Mouse (Mus musculus) cerebellum, postnatal 36 days (tissue): ENCODE data around the gene Mroh3.

Experiments
- DNase-seq, 2 experiments: peaks; one replicate each; pipeline ENCODE4 v3.0.0; 2021 to 2022; ENCODE audit warnings: mixed read lengths in 2 of 2

Gene Mroh3

DNA sequence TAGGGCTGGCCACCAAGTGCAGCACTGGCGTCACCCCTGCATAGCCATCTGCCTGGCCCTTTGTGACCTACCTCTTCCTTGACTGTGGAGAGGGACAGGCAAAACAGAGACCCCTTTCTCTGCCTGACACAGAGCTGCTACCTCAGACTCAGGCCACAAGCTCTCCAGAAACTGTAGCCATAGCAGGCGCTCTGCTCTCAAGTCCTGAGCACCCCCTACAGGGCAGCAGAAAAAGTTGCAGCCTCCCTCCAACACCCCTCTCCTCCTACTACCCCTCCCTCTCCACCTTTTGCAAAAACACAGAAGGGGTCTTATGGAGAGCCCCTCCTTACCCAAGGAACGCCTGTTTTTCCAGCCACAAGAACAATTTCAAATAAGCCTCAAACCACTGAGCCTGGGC is at the start of gene Mroh3:
Gene Mroh3, minus strand, starts transcription at position 26 of the 400 bp plus-strand sequence.
- DNase-seq: no peak

DNA sequence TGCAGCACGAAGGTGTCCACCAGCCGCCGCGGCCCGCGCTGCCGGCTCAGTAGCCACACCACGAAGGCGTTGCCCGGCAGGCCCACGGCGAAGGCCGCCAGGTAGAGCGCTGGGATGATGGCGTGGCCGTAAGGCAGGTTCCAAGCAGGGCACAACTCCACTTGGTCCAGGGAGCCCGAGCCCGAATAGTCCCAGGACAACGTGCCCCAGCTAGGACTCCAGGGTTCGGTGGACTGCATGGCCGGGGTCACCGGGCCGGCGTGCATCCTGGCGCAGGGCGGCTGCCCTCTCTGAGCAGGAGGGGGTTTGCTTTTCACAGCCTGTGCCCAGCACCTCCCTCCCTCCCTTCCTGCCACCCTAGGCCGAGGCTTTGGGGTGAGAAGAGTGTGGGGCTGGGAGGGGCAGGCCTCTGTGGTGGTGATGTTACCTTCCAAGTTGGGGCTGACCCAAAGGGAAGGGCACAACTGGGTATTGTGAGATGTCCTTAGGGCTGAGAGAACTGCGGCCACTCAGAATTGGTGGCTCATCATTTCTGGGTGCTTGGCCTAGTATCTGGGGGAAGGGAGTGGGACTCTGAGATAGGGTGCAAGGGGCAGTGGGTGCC is 48.1 kb upstream of the Mroh3 start, which contains the start of gene Gpr25:
Gene Gpr25, minus strand, starts transcription at position 239 of the 604 bp plus-strand sequence.
- DNase-seq: no peak

DNA sequence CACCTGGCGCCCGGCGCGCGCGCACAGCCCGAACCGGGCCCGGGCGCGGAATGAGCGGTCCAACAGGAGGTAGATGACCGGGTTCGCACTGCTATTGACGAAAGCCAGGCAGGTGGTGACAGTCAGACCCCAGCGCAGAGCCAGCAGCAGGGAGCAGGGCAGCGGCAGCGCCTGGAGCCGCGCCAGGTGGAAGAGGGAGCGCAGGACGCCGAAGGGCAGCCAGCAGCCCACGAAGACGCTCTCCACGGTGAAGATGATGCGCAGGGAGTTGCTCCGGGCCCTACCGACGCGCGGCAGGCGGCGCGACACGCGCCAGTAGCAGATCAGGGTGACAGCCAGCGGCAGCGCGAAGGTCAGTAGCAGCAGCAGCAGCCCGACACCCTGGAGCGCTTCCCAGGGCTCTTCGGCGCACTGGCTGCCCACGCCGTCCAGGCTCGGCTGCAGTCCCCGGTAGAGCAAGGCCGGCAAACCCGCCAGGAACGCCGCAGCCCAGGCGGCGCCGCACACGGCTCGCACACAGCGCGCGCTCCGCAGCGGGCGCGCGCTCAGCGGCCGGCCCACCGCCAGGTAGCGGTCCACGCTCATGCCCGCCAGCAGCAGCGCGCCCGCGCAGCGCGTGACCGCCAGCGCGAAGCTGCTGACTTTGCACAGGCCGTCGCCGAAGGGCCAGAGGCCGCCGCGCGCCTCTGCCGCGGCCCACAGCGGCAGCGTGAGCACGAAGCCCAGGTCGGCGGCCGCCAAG is 47.4 kb upstream of the Mroh3 start:
- peak; percentile 83 to 89 for DNase-seq

DNA sequence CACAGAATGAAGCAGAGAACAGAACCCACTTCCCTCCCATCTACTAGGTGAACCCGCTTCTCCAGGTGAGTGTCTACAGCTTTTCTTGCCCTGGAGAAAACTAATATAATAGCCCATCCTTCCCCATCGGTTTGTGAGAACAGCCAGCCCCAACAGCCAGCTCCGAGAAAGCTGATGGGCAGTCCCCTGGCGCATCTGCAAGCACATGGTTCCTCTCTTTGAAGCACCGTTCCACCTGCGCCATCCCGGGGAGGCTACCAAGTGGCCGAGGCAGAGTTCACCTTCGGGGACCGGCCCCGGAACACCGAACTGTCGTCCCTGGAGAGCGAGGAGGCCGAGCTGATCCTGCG is 46.9 kb upstream of the Mroh3 start:
- no peak for DNase-seq

DNA sequence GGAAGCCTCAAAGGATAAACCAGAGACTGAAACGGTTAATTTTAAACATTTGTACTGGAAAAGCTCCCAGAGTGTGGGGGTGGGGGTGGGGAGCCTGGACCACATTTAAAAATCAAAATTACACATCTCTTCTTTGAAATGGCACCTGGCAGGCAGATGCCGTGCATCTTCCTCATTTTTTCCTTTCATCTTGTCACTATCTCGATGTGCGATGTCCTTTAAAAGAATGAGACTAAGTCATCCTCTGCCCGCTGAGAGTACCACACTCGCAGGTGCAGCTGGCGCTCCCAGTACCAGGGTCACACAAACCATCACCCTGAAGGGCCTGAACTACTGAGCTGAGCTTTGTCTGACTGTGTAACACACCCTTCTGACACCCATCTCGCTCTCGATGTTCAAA is 45.9 kb upstream of the Mroh3 start:
- DNase-seq: no peak

DNA sequence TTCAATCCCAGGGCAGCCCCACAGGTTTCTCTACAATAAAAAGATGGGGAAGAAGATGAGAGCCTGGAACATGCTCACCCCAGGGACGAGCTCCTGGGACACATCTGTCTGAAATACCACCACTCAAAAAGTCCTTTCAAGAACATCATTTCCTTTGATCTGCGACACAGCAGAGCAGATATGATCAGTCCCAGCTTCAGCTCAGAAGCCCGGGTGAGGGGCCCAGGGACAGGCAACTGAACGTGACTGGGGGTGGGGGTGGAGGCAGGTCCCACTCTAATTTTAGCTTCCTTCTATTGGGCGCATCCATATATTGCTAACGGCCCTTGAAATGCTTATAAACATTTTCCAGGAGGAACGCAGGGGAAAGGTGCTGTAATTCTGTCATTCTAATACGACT is 43.0 kb upstream of the Mroh3 start:
- DNase-seq: no peak

DNA sequence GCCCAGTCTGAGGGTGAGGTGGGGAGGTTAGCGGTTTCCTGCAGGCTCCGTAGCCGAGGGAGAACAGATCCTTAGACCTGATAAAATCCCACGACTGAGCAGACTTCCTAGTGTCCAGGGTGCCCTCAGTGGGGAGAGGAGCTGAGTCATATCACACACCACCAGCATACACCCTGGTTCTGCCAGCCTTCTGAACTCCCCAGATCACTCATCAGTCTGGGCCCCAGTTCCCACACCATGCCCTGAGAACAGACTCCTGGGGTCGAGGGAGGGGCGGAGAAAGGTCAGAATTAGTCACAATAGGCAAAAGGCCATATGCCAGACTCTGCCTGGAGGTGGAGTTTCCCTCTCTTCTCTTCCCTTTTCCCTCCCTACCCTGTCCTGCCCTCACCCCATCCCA is 42.5 kb upstream of the Mroh3 start:
- DNase-seq: no peak

DNA sequence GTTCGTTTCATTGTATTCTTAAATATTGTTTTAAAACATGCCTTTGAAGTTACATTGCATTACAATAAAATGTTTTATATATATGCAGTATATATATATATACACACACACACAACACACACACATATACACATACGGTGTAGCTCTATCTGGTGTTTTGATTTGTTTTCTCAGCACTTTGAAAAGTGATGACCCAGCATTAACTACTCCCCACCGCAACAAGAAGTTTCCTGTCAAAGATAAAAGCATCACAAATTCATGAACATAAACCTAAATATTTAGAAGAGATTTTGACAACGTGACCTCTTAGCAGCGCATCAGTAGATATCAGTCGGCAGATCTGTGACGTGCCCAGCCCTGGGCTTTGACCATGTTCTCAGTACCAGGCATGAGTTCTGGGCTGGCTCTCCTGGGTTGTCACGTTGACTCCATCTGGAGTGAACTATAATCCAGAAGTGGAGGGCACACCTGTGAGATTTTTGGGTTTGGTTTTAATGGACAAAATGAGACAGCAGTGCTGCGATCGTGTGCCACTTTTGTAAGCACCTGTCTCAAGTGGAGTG is 42.0 kb upstream of the Mroh3 start:
- no peak for DNase-seq

DNA sequence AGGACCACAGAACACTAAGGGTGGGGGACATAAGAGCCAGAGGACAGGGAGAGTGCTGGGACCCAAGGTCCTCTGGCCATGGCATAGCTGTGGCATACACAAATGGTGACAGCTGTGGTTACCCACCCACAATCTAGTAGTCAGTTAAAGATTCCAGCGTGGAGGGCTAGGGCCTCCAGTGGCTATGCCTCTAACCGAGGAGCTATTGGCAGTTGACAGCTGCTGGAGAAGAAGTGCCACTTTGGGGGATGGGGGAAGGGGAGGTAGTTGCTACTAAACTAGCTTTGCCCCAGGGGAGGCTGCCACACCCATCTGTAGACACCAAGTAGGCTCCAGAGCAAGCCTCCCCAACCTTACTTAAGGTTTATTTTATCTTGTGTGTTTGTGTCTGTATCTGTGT is 40.8 kb upstream of the Mroh3 start:
- no peak for DNase-seq

DNA sequence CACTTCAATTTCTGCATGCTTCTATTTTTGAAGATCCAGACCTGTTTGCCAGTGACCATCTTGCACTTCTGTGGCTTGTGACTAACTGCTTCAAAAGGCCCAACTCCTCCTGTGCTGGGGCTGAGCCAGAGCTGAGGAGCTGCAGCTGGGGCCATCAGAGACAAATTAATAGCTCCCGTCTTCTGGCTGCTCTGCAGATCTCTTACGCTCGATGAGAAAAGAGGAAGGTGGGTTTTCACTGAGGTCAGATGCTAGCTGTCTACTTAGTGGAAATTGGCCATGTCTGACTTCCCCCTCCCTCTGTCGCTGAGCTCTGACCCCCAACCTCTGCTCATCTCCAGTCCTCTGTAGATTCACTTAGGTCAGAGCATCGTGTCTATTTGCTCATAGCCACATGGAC is 37.0 kb upstream of the Mroh3 start:
- no peak for DNase-seq

DNA sequence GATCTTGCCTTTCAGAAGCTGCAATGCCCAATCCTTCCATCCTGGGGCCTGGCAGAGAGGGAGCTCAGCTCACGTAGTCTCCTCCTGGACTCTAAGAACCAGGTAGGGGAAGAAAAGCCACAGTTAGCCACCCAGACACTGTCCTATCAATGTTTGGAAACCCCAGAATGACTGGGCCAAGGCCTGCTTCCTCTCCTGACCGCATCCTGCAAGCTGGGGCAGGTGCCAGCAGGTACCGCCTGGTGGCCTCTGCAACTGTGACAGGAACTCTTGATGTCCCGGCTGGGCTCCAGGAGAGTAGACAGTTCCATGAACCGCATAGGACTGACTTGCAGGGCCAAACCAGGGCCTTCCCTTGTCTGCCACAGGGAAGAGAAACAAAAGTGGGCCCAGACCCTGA is 34.8 kb upstream of the Mroh3 start:
- DNase-seq: no peak

DNA sequence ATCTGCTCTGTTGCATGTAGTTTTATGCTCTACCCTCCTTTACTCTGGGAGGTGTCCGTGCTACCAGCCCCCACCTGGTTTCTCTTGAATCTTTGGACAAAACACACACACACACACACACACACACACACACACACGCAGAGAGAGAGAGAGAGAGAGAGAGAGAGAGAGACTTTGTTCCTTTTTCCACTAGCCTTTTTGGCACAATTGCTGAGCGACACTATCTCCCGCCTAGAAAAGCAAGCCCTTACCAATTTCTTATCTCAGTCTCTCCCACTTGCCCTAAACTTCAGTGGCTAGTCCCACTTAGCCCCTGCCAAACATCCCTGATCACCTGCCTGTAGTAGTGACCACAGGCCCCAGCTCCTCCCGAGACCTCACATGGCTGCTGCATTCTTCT is 31.8 kb upstream of the Mroh3 start:
- DNase-seq: no peak

DNA sequence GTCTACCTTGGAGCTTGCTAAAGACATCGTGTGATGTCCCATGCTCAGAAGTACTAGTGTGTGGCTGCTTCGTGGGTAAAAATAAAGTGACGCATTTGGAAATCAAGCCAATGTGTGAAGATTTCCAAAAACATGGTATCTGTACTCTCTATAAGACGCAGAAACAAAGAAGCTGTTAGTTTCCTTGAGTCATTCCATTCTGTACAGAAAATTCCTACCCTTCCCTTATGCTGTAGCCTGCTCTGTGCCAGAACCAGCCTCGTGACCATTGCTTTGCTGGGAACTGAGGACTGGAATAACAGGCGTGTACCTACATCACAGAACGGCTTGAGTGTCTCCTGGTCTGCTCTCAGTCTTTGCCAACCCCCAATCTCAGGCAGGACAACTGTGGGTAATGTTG is 29.2 kb upstream of the Mroh3 start:
- no peak for DNase-seq

DNA sequence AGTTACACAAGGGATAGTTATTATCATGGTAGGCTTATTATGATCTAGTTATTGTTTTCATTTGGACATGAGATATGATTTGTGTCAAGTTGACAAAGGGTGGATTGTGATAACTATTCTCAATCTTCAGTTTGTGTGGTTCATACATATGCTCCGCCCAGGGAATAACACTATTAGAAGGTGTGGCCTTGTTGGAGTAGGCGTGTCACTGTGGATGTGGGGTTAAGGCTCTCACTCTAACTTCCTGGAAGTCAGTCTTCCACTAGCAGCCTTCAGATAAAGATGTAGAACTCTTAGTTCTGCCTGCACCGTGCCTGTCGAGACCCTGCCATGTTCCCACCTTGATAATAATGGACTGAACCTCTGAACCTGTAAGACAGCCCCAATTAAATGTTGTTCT is 25.9 kb upstream of the Mroh3 start:
- no peak for DNase-seq

DNA sequence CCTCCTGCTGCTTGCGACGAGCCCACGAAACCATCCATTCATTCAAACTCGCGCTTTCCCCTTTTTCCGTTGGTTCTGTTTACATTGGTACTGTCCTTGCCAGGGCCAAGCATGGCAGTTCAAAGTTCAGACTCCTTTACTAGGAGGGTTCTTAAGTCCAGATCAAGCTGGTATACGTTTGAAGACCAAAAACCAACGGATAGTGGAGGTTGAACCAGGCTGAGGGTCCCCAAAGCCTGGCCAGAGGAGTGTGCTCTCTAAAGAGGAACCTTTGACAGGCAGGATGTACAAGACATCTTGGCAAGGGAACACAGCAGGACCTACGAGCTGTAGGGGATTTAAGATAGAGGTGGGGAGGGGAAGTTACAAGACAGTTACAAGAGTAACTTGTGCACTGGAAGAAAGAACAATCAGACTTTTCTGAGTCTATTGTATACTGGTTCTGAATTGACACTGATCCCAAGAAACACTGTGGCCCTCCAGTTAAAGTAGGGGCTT is 22.0 kb upstream of the Mroh3 start:
- DNase-seq: no peak

DNA sequence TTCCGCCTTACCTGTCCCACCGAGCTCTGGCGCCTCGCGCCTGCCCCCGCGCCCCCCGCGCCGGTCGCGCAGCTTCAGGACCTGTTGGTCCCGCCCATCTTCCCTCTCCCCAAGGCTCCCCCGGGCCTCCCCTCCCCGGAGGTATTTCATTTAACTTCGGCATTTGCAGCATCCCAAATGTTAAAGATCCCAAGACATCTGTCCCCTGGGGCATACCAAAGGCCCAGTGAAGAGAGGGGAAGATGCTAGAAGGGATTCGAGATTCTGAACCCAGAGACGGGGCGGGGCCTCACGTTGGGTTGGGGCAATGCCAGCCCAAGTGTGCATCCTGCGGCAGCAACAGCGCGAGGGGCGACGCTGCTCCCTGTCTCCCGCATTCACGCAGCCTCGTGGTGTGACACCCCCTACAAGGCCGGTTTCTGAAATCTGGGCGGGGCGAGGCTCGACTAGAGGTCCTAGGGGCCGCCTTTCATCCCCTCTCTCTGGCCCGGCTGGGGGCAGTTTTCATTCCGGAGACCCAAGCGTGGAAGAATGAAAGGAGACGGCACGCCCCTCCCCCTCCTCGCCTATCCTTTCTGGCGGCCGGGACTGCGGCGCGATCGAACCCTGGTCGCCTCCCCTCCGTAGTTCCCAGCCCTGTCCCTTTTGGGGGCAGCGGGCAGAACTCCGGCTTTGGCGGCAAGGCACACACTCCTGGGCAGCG is 21.4 kb upstream of the Mroh3 start, which contains the start of gene Inava:
Gene Inava, minus strand, starts transcription at position 373 of the 703 bp plus-strand sequence.
- peak; percentile 21 to 30 for DNase-seq

DNA sequence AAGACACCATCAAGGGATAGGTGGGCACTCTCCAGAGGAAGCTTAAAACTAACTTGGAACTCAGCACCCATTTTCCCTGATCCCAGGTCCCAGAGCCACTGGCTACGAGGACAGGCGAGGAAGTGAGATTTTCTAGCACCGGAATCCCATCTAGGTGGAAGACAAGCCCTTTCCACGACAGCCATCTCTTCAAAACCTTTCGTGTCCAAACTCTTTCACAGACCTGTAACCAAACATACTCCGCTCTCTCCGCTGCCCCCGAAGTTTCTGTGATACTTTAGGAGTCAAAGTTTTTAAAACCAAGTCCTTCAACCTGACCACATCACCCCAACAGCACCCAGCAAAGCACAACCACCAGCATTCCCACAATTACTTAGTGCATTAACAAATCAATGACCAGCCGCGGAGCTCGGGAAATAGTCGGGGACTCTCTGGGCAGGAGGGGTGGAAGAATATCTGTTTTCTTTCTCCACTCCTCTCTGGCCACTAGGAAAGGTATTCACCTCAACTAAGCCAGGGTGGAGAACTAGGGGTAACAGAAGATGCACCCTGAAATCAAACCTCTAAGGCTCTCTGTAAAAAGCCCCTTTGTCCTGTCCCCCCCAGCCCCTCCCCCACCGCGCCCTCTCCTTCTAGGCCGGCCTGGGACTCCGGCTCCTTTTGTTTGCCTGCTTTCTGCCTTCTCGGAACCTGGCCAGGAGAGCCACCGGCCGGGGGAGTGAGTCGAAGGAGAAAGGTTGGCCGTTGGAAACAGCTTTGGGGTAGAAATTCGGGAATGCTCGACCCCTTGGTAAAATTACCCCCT is 20.6 kb upstream of the Mroh3 start:
- DNase-seq: no peak

DNA sequence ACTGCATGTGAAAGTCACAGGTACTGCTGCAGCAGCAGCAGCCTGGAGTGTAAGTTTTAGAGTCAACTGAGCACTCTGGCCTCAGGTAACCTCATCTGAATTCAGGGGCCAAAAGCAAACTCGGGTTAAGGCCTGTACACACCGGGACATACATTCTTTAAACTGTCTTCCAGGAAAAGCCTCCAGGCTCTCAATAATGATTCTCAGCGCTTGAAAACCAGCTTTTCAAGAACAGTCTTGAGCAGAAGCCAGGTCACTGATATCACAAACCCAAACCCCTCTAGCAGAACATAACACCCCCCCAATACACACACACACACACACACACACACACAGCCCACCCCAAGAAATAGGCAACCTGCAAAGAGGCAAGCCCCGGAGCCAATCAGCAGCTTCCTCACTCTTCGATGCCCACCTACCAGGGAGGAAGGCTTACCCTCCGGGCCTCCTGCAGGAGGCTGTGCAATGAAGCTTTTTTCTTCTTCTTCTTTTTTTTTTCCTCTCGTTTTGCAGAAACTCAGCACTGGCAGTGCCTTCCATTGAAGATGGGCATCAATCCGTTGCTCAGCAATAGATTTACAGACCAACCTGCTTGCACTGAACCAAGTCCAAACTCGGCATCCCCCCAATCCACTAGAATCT is 19.8 kb upstream of the Mroh3 start:
- DNase-seq: no peak

DNA sequence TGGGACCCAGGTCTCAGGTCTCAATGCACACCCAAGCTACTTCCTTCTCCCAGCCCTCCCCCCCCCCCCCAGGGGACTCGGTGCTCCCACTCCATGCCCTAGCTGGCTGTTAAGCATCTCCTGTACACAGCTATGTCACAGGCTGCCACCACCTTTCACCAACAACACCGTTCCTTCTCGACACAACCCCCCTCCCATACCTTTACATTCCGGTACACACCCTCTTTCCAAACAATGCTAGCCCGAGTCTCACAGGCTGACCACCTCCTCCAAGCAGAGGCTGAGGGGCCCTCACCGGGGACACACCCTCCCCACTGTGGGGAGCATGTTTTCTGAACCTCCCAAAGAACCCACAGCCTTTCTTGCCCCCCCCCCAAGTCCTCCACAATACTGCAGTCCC is 19.0 kb upstream of the Mroh3 start:
- DNase-seq: no peak

DNA sequence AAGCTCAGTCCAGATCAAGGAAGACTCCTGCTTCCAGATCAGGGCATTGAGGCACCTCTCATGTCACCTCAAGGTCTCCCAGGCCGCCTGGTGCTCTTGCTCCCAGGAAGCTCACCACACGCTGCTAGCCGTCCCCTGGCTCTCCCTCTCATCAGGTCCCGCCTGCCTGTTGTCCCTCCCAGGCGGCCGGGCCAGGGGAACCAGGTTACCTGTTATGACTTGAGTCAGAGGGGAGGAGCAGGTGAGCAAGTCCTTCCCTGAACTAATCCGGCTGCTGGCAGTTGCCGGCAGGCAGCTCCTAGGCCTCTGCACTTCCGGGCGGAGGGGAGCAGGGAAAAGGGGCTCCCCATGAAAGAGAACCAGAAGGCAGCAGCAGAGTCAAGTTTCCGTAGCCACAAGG is 17.6 kb upstream of the Mroh3 start:
- no peak for DNase-seq

DNA sequence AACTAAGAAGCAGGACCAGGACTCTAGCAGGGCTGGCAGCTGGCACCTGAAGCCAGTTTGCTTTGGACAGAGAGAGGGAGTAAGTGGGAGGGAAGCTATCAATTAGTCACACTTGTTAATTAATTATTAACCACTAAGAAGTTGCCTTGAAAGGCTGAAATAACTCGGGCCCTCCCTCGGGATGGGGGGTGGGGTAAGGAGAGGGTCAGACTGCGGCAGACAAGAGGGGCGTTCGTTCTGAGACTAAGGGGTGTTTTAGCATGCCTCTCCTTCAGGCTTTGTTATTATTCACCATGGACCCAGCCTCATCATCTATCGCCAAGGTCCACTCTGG is 16.4 kb upstream of the Mroh3 start:
- DNase-seq: no peak

DNA sequence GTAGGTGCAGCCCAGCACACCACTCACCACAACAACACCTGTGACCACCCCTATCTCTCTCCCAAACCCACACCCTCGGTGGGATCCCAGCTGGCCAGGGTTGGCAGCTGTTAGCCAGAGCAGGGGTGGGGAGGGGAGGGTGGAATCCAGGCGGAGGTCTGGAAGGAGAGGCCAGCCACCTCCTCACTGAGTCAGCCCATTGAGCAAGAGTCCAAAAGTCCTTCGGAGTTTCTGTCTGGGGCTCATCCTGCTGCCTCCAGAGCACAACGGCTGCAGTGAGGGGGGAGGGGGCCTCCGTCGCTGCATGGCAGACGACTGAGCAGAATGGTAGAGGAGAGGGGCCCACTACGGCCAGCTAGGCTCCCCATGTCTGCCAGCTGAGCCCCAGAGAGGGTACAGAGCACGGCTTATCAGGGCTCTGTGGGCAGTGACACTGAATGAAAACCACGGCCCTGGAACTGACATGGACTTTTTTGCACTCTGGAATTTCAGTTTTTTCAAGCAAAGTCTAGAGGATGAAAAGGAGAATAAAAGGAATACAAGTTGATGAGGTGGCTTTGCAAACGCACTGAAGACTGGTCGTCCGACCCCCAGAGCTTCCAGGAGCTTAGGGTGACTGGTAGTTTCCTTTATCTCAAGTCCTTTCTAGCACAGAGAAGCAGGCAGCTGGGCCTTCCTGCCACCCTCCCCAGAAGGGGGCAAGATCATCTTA is 15.9 kb upstream of the Mroh3 start:
- DNase-seq: no peak
